Mouse (Mus musculus) thymus, adult 2 months (tissue): ENCODE data around the gene Pgm5. TPM values are rescaled to one million over a fixed set of nuclear protein-coding genes. Genes with fewer than 3 reads are reported as not detected.

ENCODE experiments used
- DNase-seq: peaks from one replicate; pipeline ENCODE4 v3.0.0; 2021
- H3K27ac ChIP-seq: fragments of 200-500 bp; 2 replicates; pipeline ENCODE4 v1.5.1; 2012; ENCODE audit warnings: low read length, control low read depth; ENCODE audit not compliant: control insufficient read depth, insufficient read depth
- H3K27me3 ChIP-seq: fragments of 200-500 bp; 2 replicates; pipeline ENCODE4 v1.6.1; 2012; ENCODE audit warnings: mild to moderate bottlenecking, low read length, moderate library complexity, mixed read lengths; ENCODE audit not compliant: control insufficient read depth, insufficient read depth
- H3K36me3 ChIP-seq: fragments of 200-500 bp; 2 replicates; pipeline ENCODE4 v1.6.1; 2012; ENCODE audit warnings: mild to moderate bottlenecking, low read length, moderate library complexity; ENCODE audit not compliant: control insufficient read depth, insufficient read depth
- H3K4me1 ChIP-seq: fragments of 200-500 bp; replicated peaks from 2 replicates; pipeline ENCODE4 v1.6.1; 2012; ENCODE audit warnings: low read length; ENCODE audit not compliant: control insufficient read depth, insufficient read depth
- H3K4me3 ChIP-seq: fragments of 200-500 bp; 2 replicates; pipeline ENCODE4 v1.5.1; 2012; ENCODE audit warnings: mild to moderate bottlenecking, low read length, control low read depth, moderate library complexity; ENCODE audit not compliant: control insufficient read depth, insufficient read depth
- CTCF ChIP-seq: fragments of 200-500 bp; IDR thresholded peaks from 2 replicates; pipeline ENCODE4 v1.5.1; 2012; ENCODE audit warnings: mild to moderate bottlenecking, control low read depth, low read length, moderate library complexity, borderline replicate concordance; ENCODE audit not compliant: control insufficient read depth, poor library complexity, insufficient read depth; ENCODE audit errors: extremely low read depth
- POLR2A ChIP-seq: fragments of 200-500 bp; IDR thresholded peaks from 2 replicates; pipeline ENCODE4 v1.6.1; 2012; ENCODE audit warnings: mild to moderate bottlenecking, low read length, control low read depth, moderate library complexity; ENCODE audit not compliant: control insufficient read depth, poor library complexity, insufficient read depth; ENCODE audit errors: extremely low read depth
- WGBS: fragments of 180-500 bp; shearing (Covaris S2); methylation state at CpG from one replicate; pipeline ENCODE4 v1.1.7; 2018; 5-methylcytosine and 5-hydroxymethylcytosine counted together
- polyA plus RNA-seq: library from polyadenylated mRNA; depleted of rRNA; stranded (reverse); fragments of >200 nt; gene quantifications from 2 replicates; pipeline ENCODE4 v1.2.3, GENCODE M21; 2012; rRNA removed

Gene Pgm5
- 4.4 and 7.2 TPM in 2 replicates for polyA plus RNA-seq

GRCm38 (mm10) chr19:24861612-24862451 is at the start of gene Pgm5:
Gene Pgm5, minus strand, starts transcription at chr19:24861855.
- H3K27ac ChIP-seq, result no peak within 1 kb of the TSS
- DNase-seq, result no peak
- TF ChIP-seq POLR2A (no peak), CTCF (no peak)
- H3K36me3 ChIP-seq, result no peaks in the 10 kb centered on the region
- no peaks in the 10 kb centered on the region; the same call in 1 of the 2 replicates for H3K27me3 ChIP-seq
- H3K4me3 ChIP-seq, result peak within 1 kb of the TSS; percentile 11; the same call in 1 of the 2 replicates
- 4% methylated on average over 39 of the region's 39 CpGs for WGBS
- no peaks in the 10 kb centered on the region for H3K4me1 ChIP-seq

GRCm38 (mm10) chr19:24908385-24909155 is 46.9 kb upstream of the Pgm5 start:
- 86% methylated on average over 3 of the region's 3 CpGs for WGBS
- H3K27ac ChIP-seq, result no peak overlapping the region
- H3K4me3 ChIP-seq, result no peak overlapping the region
- no peaks in the 10 kb centered on the region for H3K36me3 ChIP-seq
- H3K27me3 ChIP-seq, result no peaks in the 10 kb centered on the region
- TF ChIP-seq POLR2A (no peak), CTCF (no peak)
- no peak for DNase-seq
- no peaks in the 10 kb centered on the region for H3K4me1 ChIP-seq

- over 99% methylated on average over 6 of the region's 6 CpGs for WGBS
- Histone ChIP-seq H3K36me3 (no peaks in the 10 kb centered on the region), H3K4me1 (no peaks in the 10 kb centered on the region), H3K27me3 (no peaks in the 10 kb centered on the region), H3K27ac (no peak overlapping the region), H3K4me3 (no peak overlapping the region)
- DNase-seq, result no peak
- TF ChIP-seq CTCF (no peak), POLR2A (no peak)
These were observed 46.0 kb upstream of the Pgm5 start for GRCm38 (mm10) chr19:24907655-24908054.

- H3K4me1 ChIP-seq, result no peaks in the 10 kb centered on the region
- H3K4me3 ChIP-seq, result no peak overlapping the region
- WGBS, result 75% methylated on average over 2 of the region's 2 CpGs
- no peak overlapping the region for H3K27ac ChIP-seq
- TF ChIP-seq POLR2A, result no peak
- TF ChIP-seq CTCF, result no peak
- peaks cover 24% of the 10 kb centered on the region for H3K27me3 ChIP-seq
- no peaks in the 10 kb centered on the region for H3K36me3 ChIP-seq
- no peak for DNase-seq
These were observed 41.2 kb upstream of the Pgm5 start for GRCm38 (mm10) chr19:24902821-24903220.

- Histone ChIP-seq H3K27ac (no peak overlapping the region), H3K36me3 (no peaks in the 10 kb centered on the region), H3K4me1 (no peaks in the 10 kb centered on the region), H3K27me3 (peaks cover 28% of the 10 kb centered on the region), H3K4me3 (no peak overlapping the region)
- TF ChIP-seq CTCF (no peak), POLR2A (no peak)
- WGBS, result 2% methylated on average over 2 of the region's 2 CpGs
- no peak for DNase-seq
These were observed 40.6 kb upstream of the Pgm5 start for GRCm38 (mm10) chr19:24902256-24902655.

GRCm38 (mm10) chr19:24901666-24902065 is 40.0 kb upstream of the Pgm5 start:
- H3K27me3 ChIP-seq, result peaks cover 34% of the 10 kb centered on the region
- H3K4me3 ChIP-seq, result no peak overlapping the region
- no peaks in the 10 kb centered on the region for H3K4me1 ChIP-seq
- 20% methylated on average over 3 of the region's 3 CpGs for WGBS
- H3K27ac ChIP-seq, result no peak overlapping the region
- DNase-seq, result no peak
- no peaks in the 10 kb centered on the region for H3K36me3 ChIP-seq
- TF ChIP-seq POLR2A (no peak), CTCF (no peak)
